Mouse (Mus musculus): ENCODE data around the gene Man1a2.

The Man1a2 gene

GRCm38 (mm10) chr3:100684234-100684975, 898 bp downstream of the Man1a2 start:
- DNase-seq = peak; percentile 31

- no peak for DNase-seq
Measured at GRCm38 (mm10) chr3:100682841-100683240, 2.5 kb downstream of the Man1a2 start.

GRCm38 (mm10) chr3:100682281-100682680, 3.0 kb downstream of the Man1a2 start:
- DNase-seq = no peak

- DNase-seq = no peak
Measured at GRCm38 (mm10) chr3:100681448-100682092, 3.7 kb downstream of the Man1a2 start.

GRCm38 (mm10) chr3:100680226-100680625, 5.1 kb downstream of the Man1a2 start:
- no peak for DNase-seq

- no peak for DNase-seq
Measured at GRCm38 (mm10) chr3:100678951-100679570, 6.2 kb downstream of the Man1a2 start.

- DNase-seq = no peak
Measured at GRCm38 (mm10) chr3:100675146-100675545, 10.2 kb downstream of the Man1a2 start.

- no peak for DNase-seq
Measured at GRCm38 (mm10) chr3:100670412-100670811, 14.9 kb downstream of the Man1a2 start.

- no peak for DNase-seq
Measured at GRCm38 (mm10) chr3:100653291-100653690, 32.0 kb downstream of the Man1a2 start.

- no peak for DNase-seq
Measured at GRCm38 (mm10) chr3:100641581-100641980, 43.7 kb downstream of the Man1a2 start.

- no peak for DNase-seq
Measured at GRCm38 (mm10) chr3:100636255-100636654, 49.0 kb downstream of the Man1a2 start.

- DNase-seq = no peak
Measured at GRCm38 (mm10) chr3:100634821-100635220, 50.5 kb downstream of the Man1a2 start.

GRCm38 (mm10) chr3:100618511-100618910, 66.8 kb downstream of the Man1a2 start:
- DNase-seq = no peak

- DNase-seq = no peak
Measured at GRCm38 (mm10) chr3:100610916-100611315, 74.4 kb downstream of the Man1a2 start.

GRCm38 (mm10) chr3:100604539-100604938, 80.8 kb downstream of the Man1a2 start:
- DNase-seq = no peak

GRCm38 (mm10) chr3:100599265-100599820, 86.0 kb downstream of the Man1a2 start:
- no peak for DNase-seq

GRCm38 (mm10) chr3:100591053-100591452, 94.2 kb downstream of the Man1a2 start:
- no peak for DNase-seq

- DNase-seq = no peak
Measured at GRCm38 (mm10) chr3:100582721-100583355, 102.5 kb downstream of the Man1a2 start.

- no peak for DNase-seq
Measured at GRCm38 (mm10) chr3:100572571-100573183, 112.6 kb downstream of the Man1a2 start.

- DNase-seq = no peak
Measured at GRCm38 (mm10) chr3:100568443-100569390, 116.6 kb downstream of the Man1a2 start.

GRCm38 (mm10) chr3:100563565-100563964, 121.7 kb downstream of the Man1a2 start:
- DNase-seq = no peak

GRCm38 (mm10) chr3:100562455-100562854, 122.8 kb downstream of the Man1a2 start:
- DNase-seq = no peak

Measured in cerebellum, adult 9-10 months (tissue).